Mouse (Mus musculus) erythroblast, embryonic 14.5 days (primary cell): ENCODE measurements around the gene Eme1.

Experiments used
- GATA1 ChIP-seq: IDR thresholded peaks from 2 replicates; pipeline ENCODE4 v1.6.1; 2012; ENCODE audit warnings: low read length, inconsistent platforms, mixed read lengths
- TAL1 ChIP-seq: IDR thresholded peaks from 3 replicates; pipeline ENCODE4 v1.6.1; 2012; ENCODE audit warnings: low read length, inconsistent platforms, mixed read lengths

- no peak for TF ChIP-seq TAL1
- no peak for TF ChIP-seq GATA1
Observed at GRCm38 (mm10) chr11:94596311-94596852, 57.4 kb downstream of the Eme1 start.
